Mouse (Mus musculus): ENCODE data around the gene Gpatch11. TPM values are rescaled to one million over a fixed set of nuclear protein-coding genes. Genes with fewer than 3 reads are reported as not detected.
A peak's percentile ranks its signal among the peaks of the same experiment; 100 is the strongest.
"Not testable (repeated sequence)": the region's sequence is repeated elsewhere in the genome, so short reads cannot be mapped to it uniquely, and the experiment has no call there.

Gpatch11 gene
- total RNA-seq (2015; ENCODE audit: low replicate concordance) (5.0 and 16.3 TPM in 2 replicates), total RNA-seq (2017; ENCODE audit: low replicate concordance) (12.3 and 33.8 TPM in 2 replicates)

DNA sequence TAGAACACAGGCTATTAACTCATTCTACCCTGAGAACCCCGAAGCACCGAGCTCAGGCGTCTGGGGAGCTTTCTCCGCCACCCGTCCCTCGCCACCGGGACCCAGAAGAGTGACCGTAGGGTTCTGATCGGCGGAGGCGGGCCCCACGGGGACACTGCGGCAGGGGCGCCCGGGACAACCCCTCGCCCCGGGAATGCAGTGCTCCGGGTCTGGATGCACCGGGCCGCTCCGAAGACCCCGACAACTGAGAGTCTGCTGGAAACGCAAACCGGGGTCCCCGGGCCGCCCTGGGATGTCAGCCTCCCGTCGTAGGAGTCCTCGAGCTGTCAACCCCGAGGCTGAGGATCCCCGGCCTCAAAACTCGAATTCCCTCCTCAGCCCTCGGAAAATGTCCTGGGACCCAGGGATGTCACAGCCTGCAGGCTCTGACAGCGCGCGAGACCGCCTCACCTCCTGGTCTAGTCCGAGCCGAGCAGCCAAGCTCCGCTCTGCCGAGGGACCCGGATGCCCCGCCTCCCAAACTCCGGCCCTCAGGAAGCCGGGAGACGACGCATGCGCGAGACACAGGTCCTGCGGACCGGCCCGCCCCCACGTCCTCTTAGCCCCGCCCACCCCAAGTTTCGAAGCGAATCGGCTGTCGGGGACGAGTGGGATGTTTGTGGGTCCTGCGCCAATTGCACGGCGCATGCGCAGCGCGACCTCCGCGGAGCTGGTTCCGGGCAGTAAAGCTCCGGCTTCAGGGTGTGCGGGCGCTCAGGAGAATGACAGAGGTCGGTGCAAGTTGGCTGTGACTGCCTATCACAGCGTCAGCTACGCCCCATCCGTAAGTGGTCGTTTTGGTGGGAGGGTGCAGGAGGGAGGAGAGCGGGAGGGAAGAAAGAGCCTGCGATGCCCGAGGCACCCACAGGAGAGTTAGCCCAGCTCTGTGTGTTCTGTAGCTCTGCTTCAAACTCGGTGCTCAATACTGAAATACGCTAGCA, at the start of gene Gpatch11, which contains the start of gene Heatr5b:
Gene Gpatch11, plus strand, starts transcription at position 712 of the 980 bp plus-strand sequence.
Gene Heatr5b, minus strand, starts transcription at position 509 of the 980 bp plus-strand sequence.
- peak; percentile 91 for ATAC-seq (replicated peaks; ENCODE audit: low FRiP score, poor library complexity, severe bottlenecking)

DNA sequence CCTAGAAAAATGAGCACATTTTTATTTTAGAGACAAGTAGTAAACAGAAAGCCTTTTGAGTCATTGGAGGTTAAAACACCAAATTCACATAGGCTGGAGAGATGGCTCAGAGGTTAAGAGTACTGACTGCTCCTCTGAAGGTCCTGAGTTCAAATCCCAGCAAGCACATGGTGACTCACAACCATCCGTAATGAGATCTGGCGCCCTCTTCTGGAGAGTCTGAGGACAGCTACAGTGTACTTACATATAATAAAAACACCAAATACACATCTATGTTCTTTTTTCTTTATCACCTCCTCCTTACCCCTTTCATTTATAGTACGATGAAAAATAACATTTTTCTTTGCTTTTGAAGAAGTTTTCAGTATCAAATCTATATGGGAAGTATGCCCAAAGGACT, 47.1 kb upstream of the Gpatch11 start:
- ATAC-seq (replicated peaks; ENCODE audit: low FRiP score, poor library complexity, severe bottlenecking), result not testable (repeated sequence)

DNA sequence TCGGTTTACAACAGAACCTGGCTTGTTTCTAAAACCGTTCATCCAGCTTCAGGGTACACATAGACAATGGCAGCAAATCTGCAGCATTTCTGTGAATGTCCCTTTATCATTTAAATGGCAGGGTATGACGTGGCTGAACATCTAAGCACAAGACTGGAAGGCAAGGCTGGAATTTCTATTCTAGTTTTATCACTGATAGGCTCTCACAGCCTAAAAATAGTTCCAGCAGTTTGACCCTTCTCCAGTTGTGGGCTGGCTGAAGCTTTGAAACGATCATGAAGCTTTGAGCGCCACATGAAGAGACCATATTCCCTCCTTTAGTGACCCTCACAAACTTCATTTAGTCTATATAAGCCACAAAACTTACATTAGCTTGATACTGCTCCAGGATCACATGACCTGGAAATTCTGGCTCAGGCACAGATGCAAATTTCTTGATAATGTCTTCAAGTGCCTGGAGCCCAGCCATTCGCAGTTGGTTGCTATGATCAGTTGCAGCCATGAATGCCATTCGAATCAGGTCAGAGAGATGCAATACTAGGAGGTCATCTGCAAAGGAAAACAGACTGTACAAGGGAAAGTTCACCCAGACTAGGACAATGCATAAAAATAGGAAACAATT, 44.2 kb upstream of the Gpatch11 start:
- no peak for ATAC-seq (replicated peaks; ENCODE audit: low FRiP score, poor library complexity, severe bottlenecking)

DNA sequence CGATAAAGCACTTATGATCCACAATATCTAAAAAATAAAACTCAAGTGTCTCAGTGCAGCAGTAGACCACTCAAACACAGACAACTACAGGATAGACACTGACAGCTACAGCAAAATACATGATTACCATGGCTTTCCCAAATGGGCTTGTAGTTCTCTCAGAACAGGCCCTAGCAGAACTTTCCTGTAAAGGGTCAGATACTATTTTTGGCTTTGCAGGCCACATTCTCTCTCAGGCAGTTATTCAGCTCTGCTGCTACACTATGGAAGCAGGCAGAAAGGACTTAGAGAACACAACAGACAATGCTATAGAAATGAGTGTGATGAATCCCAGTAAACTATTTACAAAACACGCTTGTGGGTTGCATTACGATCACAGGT, 43.7 kb upstream of the Gpatch11 start:
- no peak for ATAC-seq (replicated peaks; ENCODE audit: low FRiP score, poor library complexity, severe bottlenecking)

DNA sequence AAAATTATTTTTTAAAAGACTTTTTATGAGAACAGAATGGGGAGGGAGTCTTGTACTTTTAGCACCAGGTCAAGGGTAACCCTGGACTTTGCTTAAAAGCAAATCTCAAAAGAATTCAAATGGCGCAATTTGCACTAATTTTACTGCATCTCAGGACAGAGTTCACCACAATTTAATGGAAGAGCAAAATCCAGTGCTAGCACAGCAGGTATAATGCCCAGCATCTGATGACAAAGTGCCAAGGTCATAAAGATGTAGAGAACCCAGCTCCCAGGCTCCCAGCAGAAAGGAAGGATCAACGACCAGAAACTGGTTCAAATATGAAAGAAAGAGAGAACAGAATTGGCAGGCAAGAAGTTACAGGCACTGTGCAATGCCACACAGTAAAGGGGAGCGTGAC, 43.2 kb upstream of the Gpatch11 start:
- ATAC-seq (replicated peaks; ENCODE audit: low FRiP score, poor library complexity, severe bottlenecking), result no peak

DNA sequence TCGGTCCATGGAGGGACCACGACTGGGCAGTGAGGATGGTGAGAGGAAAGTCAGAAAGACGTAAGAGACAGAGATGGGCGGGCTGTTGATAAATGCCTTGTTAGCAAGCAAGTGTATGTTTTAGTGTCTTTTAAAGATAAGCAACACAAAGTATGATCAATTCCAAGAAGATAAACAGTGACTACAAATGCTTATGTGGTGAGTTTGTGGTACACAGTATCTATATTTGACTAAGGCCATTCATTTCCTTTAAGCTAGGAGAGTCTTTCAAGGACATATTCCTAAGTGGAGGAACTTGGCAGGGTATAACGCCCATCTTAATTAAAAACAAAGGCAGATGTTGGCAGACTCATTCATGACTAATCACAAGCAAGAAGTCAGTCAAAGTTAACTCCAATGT, 41.0 kb upstream of the Gpatch11 start:
- no peak for ATAC-seq (replicated peaks; ENCODE audit: low FRiP score, poor library complexity, severe bottlenecking)

DNA sequence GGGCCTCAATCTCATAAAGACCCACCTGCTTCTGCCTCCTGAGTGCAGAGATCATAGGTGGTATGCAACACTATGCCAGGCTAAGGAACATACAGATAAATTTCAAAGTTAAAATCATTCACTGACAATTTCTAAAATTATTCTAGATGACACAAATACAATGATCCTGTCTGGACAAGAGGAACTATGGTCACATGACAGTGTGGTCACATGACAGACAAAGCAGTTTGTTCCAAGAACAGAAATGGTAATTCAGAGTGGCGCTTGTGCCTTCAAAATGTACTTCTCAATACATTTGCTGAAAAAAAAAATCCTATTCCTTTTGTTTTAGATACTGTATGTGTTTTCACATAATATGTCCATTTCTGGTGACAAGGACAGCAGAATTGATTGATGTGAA, 38.1 kb upstream of the Gpatch11 start:
- ATAC-seq (replicated peaks; ENCODE audit: low FRiP score, poor library complexity, severe bottlenecking), result no peak

DNA sequence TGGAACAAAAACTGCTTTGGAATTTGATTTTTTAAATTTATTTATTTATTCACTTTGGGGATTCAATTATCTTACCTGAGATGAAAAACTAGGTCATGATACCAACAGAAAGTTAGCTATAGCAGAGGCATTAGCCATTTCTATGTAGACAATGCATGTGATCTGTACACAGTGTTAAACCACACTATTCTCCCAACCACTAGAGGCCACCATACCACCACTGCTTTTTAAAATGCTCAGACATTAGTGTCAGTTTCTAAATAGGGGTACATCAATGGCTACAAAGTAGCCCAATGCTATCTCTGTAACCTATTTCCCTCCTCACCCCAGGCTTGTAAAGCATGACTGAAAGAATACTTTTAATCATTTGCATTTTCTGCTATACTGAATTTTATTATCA, 26.3 kb upstream of the Gpatch11 start:
- ATAC-seq (replicated peaks; ENCODE audit: low FRiP score, poor library complexity, severe bottlenecking), result peak; percentile 52; the same call in 1 of the 2 replicates

DNA sequence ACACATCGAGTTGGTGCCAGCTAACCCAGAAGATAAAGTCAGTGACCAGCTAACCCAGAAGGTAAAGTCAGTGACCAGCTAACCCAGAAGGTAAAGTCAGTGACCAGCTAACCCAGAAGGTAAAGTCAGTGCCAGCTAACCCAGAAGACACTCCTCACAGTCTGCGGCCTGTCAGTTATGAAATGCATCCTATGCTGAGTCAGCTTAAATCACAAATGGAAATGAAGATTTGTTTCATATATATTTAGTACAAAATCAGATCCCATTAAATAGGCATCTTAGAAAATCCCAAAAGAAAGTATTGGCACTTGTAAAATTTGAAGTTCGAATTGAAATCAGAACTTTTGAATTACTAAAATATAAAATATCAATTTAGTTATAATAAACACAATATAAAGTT, 25.8 kb upstream of the Gpatch11 start:
- ATAC-seq (replicated peaks; ENCODE audit: low FRiP score, poor library complexity, severe bottlenecking), result no peak

DNA sequence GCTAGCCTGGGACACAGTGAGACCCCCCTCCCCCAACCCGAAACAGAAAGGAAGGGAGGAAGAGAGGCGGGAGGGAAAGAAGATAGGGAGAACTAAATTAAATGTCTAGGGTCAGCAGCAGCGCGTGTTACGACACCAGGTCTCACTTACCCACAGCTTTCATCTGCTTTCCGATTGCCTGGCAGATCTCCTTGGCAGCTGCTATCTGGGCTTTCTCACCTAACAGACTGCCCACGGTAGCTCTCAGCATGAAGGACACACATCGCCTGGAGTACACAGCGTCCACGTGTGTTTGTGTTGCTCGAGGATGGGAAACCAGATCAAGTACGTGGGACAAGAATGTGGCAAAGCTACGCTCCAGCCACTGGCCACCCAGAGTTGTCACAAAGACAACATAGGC, 11.0 kb upstream of the Gpatch11 start:
- no peak for ATAC-seq (replicated peaks; ENCODE audit: low FRiP score, poor library complexity, severe bottlenecking)

DNA sequence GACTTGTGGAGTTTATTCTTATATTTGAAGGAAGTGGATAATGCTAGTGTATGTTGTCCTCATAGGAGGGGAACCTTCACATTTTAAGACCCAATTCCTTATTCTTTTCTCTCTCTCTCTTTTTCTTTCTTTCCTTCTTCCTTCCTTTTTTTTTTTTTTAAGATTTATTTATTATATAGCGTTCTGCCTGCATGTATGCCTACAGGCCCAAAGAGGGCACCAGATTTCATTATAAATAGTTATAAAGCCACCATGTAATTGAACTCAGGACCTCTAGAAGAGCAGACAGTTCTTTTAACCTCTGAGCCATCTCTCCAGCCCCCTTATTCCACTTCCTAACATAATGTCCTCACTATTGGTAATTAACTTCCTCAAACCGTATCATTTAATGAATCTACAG, 689 bp downstream of the Gpatch11 start:
- ATAC-seq (replicated peaks; ENCODE audit: low FRiP score, poor library complexity, severe bottlenecking), result no peak

DNA sequence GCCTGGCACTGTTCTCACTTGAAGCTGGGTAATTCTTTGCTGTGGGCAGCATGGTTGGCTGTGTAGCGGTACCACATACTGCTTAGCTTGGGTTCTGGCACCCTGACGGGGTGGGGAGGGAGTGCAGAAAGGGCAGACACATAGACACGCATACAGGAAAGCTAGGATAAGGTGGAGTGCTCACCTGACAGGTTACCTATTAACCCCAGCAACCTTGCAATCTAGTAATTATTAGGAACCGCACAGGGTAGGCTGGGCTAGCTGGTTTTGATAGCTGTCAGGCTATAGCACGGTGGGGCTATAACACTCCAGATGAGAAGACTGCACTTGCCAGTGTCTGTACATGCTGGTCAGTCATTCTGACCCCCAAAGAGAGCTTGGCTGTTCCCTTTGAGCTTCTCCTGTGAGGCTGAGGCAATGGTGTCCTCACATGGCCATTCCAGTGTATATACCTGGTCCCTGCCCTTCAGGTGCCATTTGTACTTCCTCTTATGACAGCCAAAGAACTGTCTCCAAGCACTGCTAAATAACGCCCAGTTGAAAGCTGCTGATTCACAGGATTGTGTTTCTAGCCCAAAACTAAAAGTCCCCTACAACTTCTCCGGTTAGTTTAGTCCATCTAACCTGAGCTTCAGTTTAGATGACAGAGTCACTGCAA, 7.0 kb downstream of the Gpatch11 start:
- no peak for ATAC-seq (replicated peaks; ENCODE audit: low FRiP score, poor library complexity, severe bottlenecking)

DNA sequence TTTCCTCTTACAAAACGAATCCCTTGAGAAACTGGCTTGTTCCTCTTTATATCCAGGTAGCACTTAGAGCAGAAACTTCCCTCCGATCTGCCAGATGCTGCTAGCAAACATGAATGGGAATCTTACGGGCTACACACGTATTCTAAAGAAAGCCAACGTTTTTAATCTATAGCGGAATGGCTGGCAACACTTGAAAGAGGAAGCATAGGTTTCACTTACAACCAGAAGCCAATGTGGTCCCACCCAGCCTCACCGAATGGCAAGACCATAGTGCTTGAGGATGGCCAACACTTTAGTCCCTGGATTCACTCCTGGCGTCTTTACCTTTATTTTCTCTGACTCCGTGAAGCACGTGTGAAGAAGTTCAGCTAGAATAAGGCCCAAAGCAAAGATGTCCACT, 20.9 kb downstream of the Gpatch11 start:
- ATAC-seq (replicated peaks; ENCODE audit: low FRiP score, poor library complexity, severe bottlenecking), result no peak

DNA sequence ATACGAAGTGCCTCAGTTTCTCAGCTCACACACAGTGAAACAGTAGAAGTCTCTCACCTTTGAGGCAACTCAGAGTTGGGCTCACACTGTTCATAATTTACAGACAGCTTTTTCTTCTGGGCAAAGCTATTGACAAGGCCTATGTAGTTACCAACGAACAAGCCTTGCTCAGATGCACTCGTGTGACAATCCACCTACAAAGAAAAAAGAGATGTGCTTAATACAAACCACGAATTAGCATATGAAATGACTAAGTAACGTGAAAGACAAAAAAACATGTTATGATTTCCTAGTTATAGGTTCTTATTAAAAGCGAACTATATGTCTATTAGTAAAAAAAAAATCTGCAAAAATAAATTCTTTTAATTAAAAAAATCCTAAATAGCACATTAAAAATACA, 38.5 kb downstream of the Gpatch11 start:
- no peak for ATAC-seq (replicated peaks; ENCODE audit: low FRiP score, poor library complexity, severe bottlenecking)

DNA sequence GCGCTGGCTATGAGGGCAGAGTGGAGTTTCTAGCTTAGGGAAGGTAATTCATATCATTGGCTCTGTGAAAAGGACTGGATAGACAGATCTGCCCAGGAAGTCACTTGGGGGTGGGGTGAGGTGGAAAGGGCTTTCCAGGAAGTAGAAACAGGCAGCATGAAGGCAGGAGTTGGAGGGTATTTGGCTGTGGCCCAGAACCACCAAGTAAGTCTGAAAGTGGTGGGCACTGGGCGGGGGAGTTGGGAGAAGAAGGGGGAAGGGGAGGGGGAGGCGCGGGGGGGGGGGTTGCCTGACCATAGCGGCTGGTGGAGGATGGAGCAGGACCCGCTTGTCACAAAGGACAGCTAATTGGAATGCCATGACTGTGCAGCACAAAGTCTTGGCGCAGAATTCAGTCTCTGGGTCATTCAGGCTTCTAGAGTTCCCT, 46.5 kb downstream of the Gpatch11 start:
- ATAC-seq (replicated peaks; ENCODE audit: low FRiP score, poor library complexity, severe bottlenecking), result 0 out of 2 replicates have a peak, but pooled peaks have one; percentile 33

DNA sequence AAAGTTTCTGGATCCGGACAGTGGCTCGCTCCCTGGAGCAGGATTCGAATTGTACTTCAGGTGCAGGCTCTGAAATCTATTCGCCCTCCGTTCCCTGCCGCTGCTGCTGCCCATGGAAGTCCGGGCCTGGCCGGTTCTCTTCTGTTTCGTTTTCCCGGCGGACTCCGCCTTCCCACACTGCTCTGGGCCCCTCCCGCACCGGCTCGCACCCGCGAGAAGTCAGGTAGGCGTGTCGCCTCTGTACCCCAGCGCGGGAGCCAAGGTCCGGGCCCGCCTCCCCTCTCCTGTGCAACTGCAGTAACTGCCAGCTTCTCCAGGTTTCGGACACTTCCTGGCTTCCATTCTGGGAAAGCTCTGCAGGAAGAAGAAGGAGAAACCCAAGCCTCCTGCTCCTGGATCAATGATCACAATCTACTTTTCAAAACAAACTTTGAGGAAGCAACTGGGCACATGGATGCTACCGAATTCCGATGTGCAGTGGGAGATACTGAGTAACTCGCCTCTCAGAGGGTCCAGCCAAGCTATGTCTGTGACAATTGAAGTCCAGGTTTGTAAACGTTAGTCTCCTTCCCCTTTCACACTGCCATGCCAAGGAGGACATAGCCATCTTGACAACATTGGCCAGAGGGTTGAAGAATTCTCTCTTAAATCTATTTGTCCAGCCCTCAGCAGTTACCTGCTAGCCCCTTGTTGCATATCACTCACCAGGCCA, 47.2 kb downstream of the Gpatch11 start, which contains the start of gene Eif2ak2:
Gene Eif2ak2, minus strand, starts transcription at position 173 of the 712 bp plus-strand sequence.
- ATAC-seq (replicated peaks; ENCODE audit: low FRiP score, poor library complexity, severe bottlenecking), result peak; percentile 96

DNA sequence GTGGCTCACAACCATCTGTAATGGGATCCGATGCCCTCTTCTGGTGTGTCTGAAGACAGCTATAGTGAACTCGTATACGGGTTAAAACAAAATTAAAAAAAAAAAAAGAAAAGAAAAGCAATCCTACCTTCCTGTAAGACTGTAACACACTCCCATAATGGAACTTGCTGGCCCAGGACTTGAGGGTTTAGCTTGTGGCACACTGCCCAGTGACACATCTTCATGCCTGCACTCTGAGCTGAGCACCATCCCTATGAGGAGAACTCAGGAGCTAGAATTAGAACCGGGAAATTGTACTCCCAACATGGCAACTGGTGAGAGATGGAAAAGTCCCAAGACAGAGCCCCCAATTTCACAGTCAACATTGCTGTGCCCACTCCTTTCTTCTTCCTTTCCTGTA, 47.9 kb downstream of the Gpatch11 start:
- ATAC-seq (replicated peaks; ENCODE audit: low FRiP score, poor library complexity, severe bottlenecking), result no peak

DNA sequence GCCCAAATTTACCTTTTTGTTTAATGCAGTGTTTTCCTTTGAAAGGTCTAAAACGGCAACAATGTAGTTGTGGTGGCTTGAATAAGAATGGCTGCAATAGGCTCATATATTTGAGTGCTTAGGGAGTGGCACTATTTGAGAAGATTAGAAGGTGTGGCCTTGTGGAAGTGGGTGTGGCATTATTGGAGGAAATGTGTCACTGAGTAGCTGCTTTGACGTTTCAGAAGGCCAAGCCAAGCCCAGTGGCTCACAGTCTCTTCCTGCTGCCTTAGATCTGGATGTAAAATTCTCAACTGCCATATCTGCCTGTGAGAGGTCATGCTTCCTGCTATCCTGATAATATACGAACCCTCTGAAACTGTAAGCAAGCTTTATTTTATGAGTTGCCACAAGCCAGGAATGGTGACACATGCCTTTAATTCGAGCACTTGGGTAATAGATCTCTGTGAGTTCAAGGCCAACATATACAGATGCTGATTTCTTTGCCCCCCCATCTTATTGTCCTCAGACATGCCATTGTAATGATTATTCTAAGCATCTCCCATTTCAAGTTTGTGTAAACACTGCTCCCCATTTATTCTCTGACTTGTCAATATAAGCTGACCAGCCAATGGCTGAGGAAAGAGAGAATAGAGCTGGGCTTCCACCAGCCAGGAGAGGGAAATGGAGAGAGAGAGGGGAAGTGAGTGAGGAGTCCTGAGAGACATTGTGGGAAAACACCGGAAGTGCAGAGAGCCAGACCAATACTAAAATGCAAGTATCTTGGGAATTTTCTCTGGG, 50.1 kb downstream of the Gpatch11 start:
- no peak for ATAC-seq (replicated peaks; ENCODE audit: low FRiP score, poor library complexity, severe bottlenecking)

DNA sequence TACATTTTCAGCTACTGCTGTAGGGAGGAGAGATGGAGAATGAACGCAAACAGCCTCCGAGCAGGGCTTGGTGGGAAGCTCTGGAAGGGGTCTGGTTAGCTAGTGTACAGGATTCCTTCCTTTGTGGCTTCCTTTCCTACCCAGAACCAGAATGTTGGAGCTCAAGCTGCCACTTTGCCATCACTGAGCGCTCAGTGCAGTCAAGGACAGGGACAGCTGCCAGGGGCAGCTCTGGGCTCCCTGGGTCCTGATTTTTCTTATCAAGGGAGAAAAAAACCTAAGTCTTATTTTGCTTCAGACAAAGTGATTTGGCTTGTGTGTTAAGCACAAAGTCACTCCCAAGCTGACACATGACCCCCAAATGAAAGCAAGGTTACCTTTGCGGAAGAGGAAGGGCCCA, 53.2 kb downstream of the Gpatch11 start:
- no peak for ATAC-seq (replicated peaks; ENCODE audit: low FRiP score, poor library complexity, severe bottlenecking)
